In genomic region chr8:71633164-71633563, GRCm38 (mm10) we compare ENCODE assay signal across 8 mouse cellular contexts. TPM values are rescaled to one million over a fixed set of nuclear protein-coding genes. Genes with fewer than 3 reads are reported as not detected.
DNase-seq lines count a peak whose midpoint lies in the region; ATAC-seq and TF ChIP-seq lines count a peak whose summit lies in the region.

No protein-coding gene starts in this region.

- peaks cover 30 to 82% of the 10 kb centered on the region in 2 experiments for H3K4me1 ChIP-seq in CH12.LX (ENCODE audit: control insufficient read depth in 1 of 2, insufficient read depth in 2 of 2)
- peaks cover 14% of the 10 kb centered on the region for H3K4me1 ChIP-seq in intestine, postnatal 0 days (replicated peaks; ENCODE audit: control insufficient read depth, insufficient read depth, low read length)
- H3K4me1 ChIP-seq in lung, embryonic 14.5 days (ENCODE audit: insufficient read depth) = peaks cover 13% of the 10 kb centered on the region

- H3K36me3 ChIP-seq in CH12.LX (replicated peaks in 1 of 2; ENCODE audit: control insufficient read depth in 1 of 2, insufficient read depth in 1 of 2, low read length in 1 of 2) = peaks cover 6 to 23% of the 10 kb centered on the region in 2 experiments
- H3K36me3 ChIP-seq in intestine, postnatal 0 days (ENCODE audit: control insufficient read depth, insufficient read depth) = no peaks in the 10 kb centered on the region
- no peaks in the 10 kb centered on the region for H3K36me3 ChIP-seq in lung, embryonic 14.5 days (ENCODE audit: insufficient read depth)

- WGBS in intestine, postnatal 0 days = 22% methylated on average over 19 of the region's 22 CpGs
- WGBS in lung, embryonic 14.5 days = 14% methylated on average over 19 of the region's 22 CpGs

- no peak for ATAC-seq in intestine, postnatal 0 days
- ATAC-seq in lung, embryonic 14.5 days (ENCODE audit: insufficient read depth) = no peak

- peak; percentile 97 for TF ChIP-seq RAD21 in CH12.LX (IDR thresholded peaks at IDR 0.05; ENCODE audit: low read depth, low read length)

- TF ChIP-seq CTCF in CH12.LX (conservative IDR thresholded peaks at IDR 0.05 in 1 of 2, IDR thresholded peaks at IDR 0.05 in 1 of 2; ENCODE audit: low read depth in 2 of 2, low read length in 2 of 2) = peak; percentile 8 to 96; a peak in 2 of 4 replicates
- peak; percentile 73 for TF ChIP-seq CTCF in intestine, postnatal 0 days (IDR thresholded peaks at IDR 0.05; ENCODE audit: low read depth)
- TF ChIP-seq CTCF in lung, embryonic 14.5 days (IDR thresholded peaks at IDR 0.05; ENCODE audit: low read depth) = peak; percentile 50

- peak overlapping the region in 2 of 3 experiments; percentile 53 to 58 for H3K4me3 ChIP-seq in CH12.LX (replicated peaks in 1 of 3; ENCODE audit: low read depth in 2 of 3, low read length in 2 of 3, poor library complexity in 1 of 3)
- no peak overlapping the region for H3K4me3 ChIP-seq in intestine, postnatal 0 days (ENCODE audit: low read depth, low read length)
- no peak overlapping the region for H3K4me3 ChIP-seq in lung, embryonic 14.5 days (ENCODE audit: low read depth, low read length)

- peak overlapping the region; percentile 88 for H3K4me2 ChIP-seq in CH12.LX (ENCODE audit: insufficient read depth, low read depth, poor library complexity, severe bottlenecking)
- peak overlapping the region; percentile 49 for H3K4me2 ChIP-seq in intestine, postnatal 0 days (replicated peaks; ENCODE audit: low read depth)
- H3K4me2 ChIP-seq in lung, embryonic 14.5 days = 0 out of 2 replicates have a peak overlapping the region, but pooled peaks have one; percentile 20

- TF ChIP-seq EP300 in CH12.LX (IDR thresholded peaks at IDR 0.05; ENCODE audit: low read length) = no peak

- DNase-seq in cerebellum, postnatal 10 days = peak; percentile 68
- DNase-seq in cerebellum, adult 11-12 months = no peak
- DNase-seq in CH12.LX (ENCODE audit: extremely low read depth) = peak; percentile 73
- peak; percentile 48 for DNase-seq in embryo, embryonic 9.5 days (ENCODE audit: extremely low spot score)
- DNase-seq in lung, embryonic 14.5 days = peak; percentile 42
- peak; percentile 55 for DNase-seq in testis, postnatal 14 days (ENCODE audit: low spot score)
- no peak for DNase-seq in cerebellum, adult 9-10 months

- no peak for TF ChIP-seq POLR2A in CH12.LX (IDR thresholded peaks at IDR 0.05; ENCODE audit: low read depth, low read length)

- H3K79me2 ChIP-seq in CH12.LX (replicated peaks; ENCODE audit: control insufficient read depth, extremely low read depth, insufficient read depth, poor library complexity, severe bottlenecking) = no peaks in the 10 kb centered on the region

- dilution Hi-C loops in CH12.LX (cut with MboI; ENCODE audit: extremely low pct_ligation_motif_present, extremely low pct_unique_long_range_greater_than_20kb, low sequenced_read_pairs) = no loop called here

- in situ Hi-C loops in CH12.LX (cut with MboI; ENCODE audit: low pct_ligation_motif_present, low pct_unique_long_range_greater_than_20kb, low sequenced_read_pairs) = loop anchor here (5.0 kb wide), 1 partner anchor 71 kb away; no protein-coding TSS in a partner anchor

- no peak overlapping the region for H3K27ac ChIP-seq in CH12.LX (ENCODE audit: insufficient read depth, low read depth)
- no peak overlapping the region for H3K27ac ChIP-seq in intestine, postnatal 0 days (ENCODE audit: low read depth, low read length)
- no peak overlapping the region for H3K27ac ChIP-seq in lung, embryonic 14.5 days (ENCODE audit: low read depth)

- peak overlapping the region; percentile 17; the same call in 1 of the 2 replicates for H3K9ac ChIP-seq in CH12.LX (ENCODE audit: insufficient read depth, low read depth)
- H3K9ac ChIP-seq in intestine, postnatal 0 days (ENCODE audit: low read depth, low read length) = no peak overlapping the region
- H3K9ac ChIP-seq in lung, embryonic 14.5 days = no peak overlapping the region

- H3K9me3 ChIP-seq in CH12.LX (replicated peaks; ENCODE audit: low read length) = peaks cover 13% of the 10 kb centered on the region
- no peaks in the 10 kb centered on the region for H3K9me3 ChIP-seq in intestine, postnatal 0 days (ENCODE audit: control insufficient read depth)
- peaks cover 5% of the 10 kb centered on the region; the same call in 1 of the 2 replicates for H3K9me3 ChIP-seq in lung, embryonic 14.5 days (ENCODE audit: low read depth, low read length)

- no peaks in the 10 kb centered on the region for H3K27me3 ChIP-seq in CH12.LX (replicated peaks)
- peaks cover 19% of the 10 kb centered on the region for H3K27me3 ChIP-seq in intestine, postnatal 0 days (replicated peaks; ENCODE audit: control insufficient read depth, insufficient read depth, low read length)
- H3K27me3 ChIP-seq in lung, embryonic 14.5 days (ENCODE audit: insufficient read depth, low read length) = peaks cover 13% of the 10 kb centered on the region; the same call in 1 of the 2 replicates

TF ChIP-seq in CH12.LX, 34 proteins besides CTCF, POLR2A, EP300 and RAD21 (continues in another document):
- no peak for TF ChIP-seq CHD1 (IDR thresholded peaks at IDR 0.05; ENCODE audit: low read depth, low read length)
- TF ChIP-seq POLR2AphosphoS2 (IDR thresholded peaks at IDR 0.05; ENCODE audit: low read depth, low read length) = no peak
- TF ChIP-seq MXI1 (IDR thresholded peaks at IDR 0.05; ENCODE audit: low read depth, low read length) = peak; percentile 76
- TF ChIP-seq UBTF (IDR thresholded peaks at IDR 0.05; ENCODE audit: low read depth, low read length) = no peak
- no peak for TF ChIP-seq USF2 (conservative IDR thresholded peaks at IDR 0.05; ENCODE audit: low read depth, low read length)
- no peak for TF ChIP-seq GABPA (IDR thresholded peaks at IDR 0.05; ENCODE audit: insufficient replicate concordance, low read depth, low read length)
- TF ChIP-seq ZC3H11A (IDR thresholded peaks at IDR 0.05; ENCODE audit: low read depth, low read length) = peak; percentile 73
- no peak for TF ChIP-seq MYC (IDR thresholded peaks at IDR 0.05; ENCODE audit: low read depth, low read length)
- no peak for TF ChIP-seq JUN (IDR thresholded peaks at IDR 0.05; ENCODE audit: insufficient read depth, low read depth, low read length)
- TF ChIP-seq MAFK (IDR thresholded peaks at IDR 0.05; ENCODE audit: insufficient replicate concordance, low read length) = no peak
- peak; percentile 32; the same call in 1 of the 2 replicates for TF ChIP-seq HCFC1 (IDR thresholded peaks at IDR 0.05; ENCODE audit: low read depth, low read length)
- TF ChIP-seq ZNF384 (IDR thresholded peaks at IDR 0.05; ENCODE audit: low read depth, low read length) = no peak
- TF ChIP-seq E2F4 (IDR thresholded peaks at IDR 0.05; ENCODE audit: insufficient replicate concordance, low read depth, low read length) = no peak
- peak; percentile 94 for TF ChIP-seq SMC3 (IDR thresholded peaks at IDR 0.05; ENCODE audit: low read depth, low read length)
- TF ChIP-seq NRF1 (IDR thresholded peaks at IDR 0.05; ENCODE audit: low read depth, low read length) = peak; percentile 48
- no peak for TF ChIP-seq ZKSCAN1 (IDR thresholded peaks at IDR 0.05; ENCODE audit: borderline replicate concordance, low read depth, low read length)
- no peak for TF ChIP-seq ETS1 (conservative IDR thresholded peaks at IDR 0.05; ENCODE audit: low read depth, low read length)
- TF ChIP-seq CHD2 (IDR thresholded peaks at IDR 0.05; ENCODE audit: low read length) = peak; percentile 90
- peak; percentile 42; the same call in 1 of the 2 replicates for TF ChIP-seq IRF4 (IDR thresholded peaks at IDR 0.05; ENCODE audit: low read depth, low read length)
- no peak for TF ChIP-seq PAX5 (IDR thresholded peaks at IDR 0.05; ENCODE audit: low read length)
- peak; percentile 48; the same call in 1 of the 2 replicates for TF ChIP-seq ELF1 (IDR thresholded peaks at IDR 0.05; ENCODE audit: low read depth, low read length)
- TF ChIP-seq BHLHE40 (IDR thresholded peaks at IDR 0.05; ENCODE audit: low read depth, low read length) = peak; percentile 54
- no peak for TF ChIP-seq USF1 (IDR thresholded peaks at IDR 0.05; ENCODE audit: low read depth, low read length)
- TF ChIP-seq MAX (IDR thresholded peaks at IDR 0.05; ENCODE audit: low read length) = peak; percentile 83
- TF ChIP-seq RCOR1 (conservative IDR thresholded peaks at IDR 0.05; ENCODE audit: low read depth, low read length) = no peak

RNA-seq across cellular contexts. Expression of gene Colgalt1, which starts 22.4 kb away (rescaled TPM):
- total RNA-seq in CH12.LX (2012; rRNA removed) (85.3 and 92.0 TPM in 2 replicates), CH12.LX (2014; rRNA removed) (68.7 and 72.0 TPM in 2 replicates)
- 72.0 and 73.7 TPM in 2 replicates for polyA plus RNA-seq in CH12.LX (2012; ENCODE audit: insufficient read length, low read depth)
- 43.3 and 44.5 TPM in 2 replicates for polyA plus RNA-seq in intestine, postnatal 0 days (2015; fragmentation: Nextera tagmentation; extraction: Ambion mirVana)
- 87.5 and 90.5 TPM in 2 replicates for polyA plus RNA-seq in lung, embryonic 14.5 days (2014; fragmentation: Nextera tagmentation; extraction: Ambion mirVana)

RNA-seq across cellular contexts. Expression of gene Fam129c, which starts 35.7 kb away (rescaled TPM):
- total RNA-seq in CH12.LX (2012; rRNA removed) = 95.2 and 136 TPM in 2 replicates
- total RNA-seq in CH12.LX (2014; rRNA removed) = 86.3 and 89.2 TPM in 2 replicates
- 92.8 and 98.6 TPM in 2 replicates for polyA plus RNA-seq in CH12.LX (2012; ENCODE audit: insufficient read length, low read depth)
- 0.47 and 0.77 TPM in 2 replicates for polyA plus RNA-seq in intestine, postnatal 0 days (2015; fragmentation: Nextera tagmentation; extraction: Ambion mirVana)
- 2.4 and 4.6 TPM in 2 replicates for polyA plus RNA-seq in lung, embryonic 14.5 days (2014; fragmentation: Nextera tagmentation; extraction: Ambion mirVana)

RNA-seq across cellular contexts. Expression of gene Unc13a, which starts 38.4 kb away (rescaled TPM):
- total RNA-seq in CH12.LX (2012; rRNA removed) (1.0 and 1.7 TPM in 2 replicates), CH12.LX (2014; rRNA removed) (0.55 and 0.68 TPM in 2 replicates)
- 0.79 and 2.1 TPM in 2 replicates for polyA plus RNA-seq in CH12.LX (2012; ENCODE audit: insufficient read length, low read depth)
- polyA plus RNA-seq in intestine, postnatal 0 days (2015; fragmentation: Nextera tagmentation; extraction: Ambion mirVana) = 0.60 and 0.72 TPM in 2 replicates
- 0.46 and 0.64 TPM in 2 replicates for polyA plus RNA-seq in lung, embryonic 14.5 days (2014; fragmentation: Nextera tagmentation; extraction: Ambion mirVana)

RNA-seq across cellular contexts. Expression of gene Pgls, which starts 41.2 kb away (rescaled TPM):
- total RNA-seq in CH12.LX (2012; rRNA removed) (183 and 215 TPM in 2 replicates), CH12.LX (2014; rRNA removed) (94.2 and 118 TPM in 2 replicates)
- 72.5 and 74.9 TPM in 2 replicates for polyA plus RNA-seq in CH12.LX (2012; ENCODE audit: insufficient read length, low read depth)
- 152 and 154 TPM in 2 replicates for polyA plus RNA-seq in intestine, postnatal 0 days (2015; fragmentation: Nextera tagmentation; extraction: Ambion mirVana)
- 251 and 253 TPM in 2 replicates for polyA plus RNA-seq in lung, embryonic 14.5 days (2014; fragmentation: Nextera tagmentation; extraction: Ambion mirVana)

RNA-seq across cellular contexts. Expression of gene Jak3, which starts 42.9 kb away (rescaled TPM):
- total RNA-seq in CH12.LX (2012; rRNA removed) (39.2 and 47.1 TPM in 2 replicates), CH12.LX (2014; rRNA removed) (13.3 and 15.0 TPM in 2 replicates)
- polyA plus RNA-seq in CH12.LX (2012; ENCODE audit: insufficient read length, low read depth) = 35.6 and 37.8 TPM in 2 replicates
- polyA plus RNA-seq in intestine, postnatal 0 days (2015; fragmentation: Nextera tagmentation; extraction: Ambion mirVana) = 5.7 and 6.8 TPM in 2 replicates
- polyA plus RNA-seq in lung, embryonic 14.5 days (2014; fragmentation: Nextera tagmentation; extraction: Ambion mirVana) = 7.2 and 7.8 TPM in 2 replicates

Comparison
In these comparisons a context has a peak if more than half of its experiments do, and no peak if none do; other contexts are left out.
1. DNase-seq: peak in cerebellum, postnatal 10 days (2 of 2), CH12.LX (single experiment), embryo, embryonic 9.5 days (single experiment), lung, embryonic 14.5 days (single experiment) and testis, postnatal 14 days (single experiment); none in cerebellum, adult 11-12 months (single experiment) and cerebellum, adult 9-10 months (single experiment).
2. H3K4me2 ChIP-seq: peak in every context shown above with its lines; median percentile 88 in CH12.LX; 49 in intestine, postnatal 0 days; 20 in lung, embryonic 14.5 days.
3. H3K4me3 ChIP-seq: peak in CH12.LX (2 of 3); none in intestine, postnatal 0 days (single experiment) and lung, embryonic 14.5 days (single experiment).
4. RNA of gene Fam129c, which starts 35.7 kb away (polyA plus RNA-seq): 92.8 to 98.6 TPM in CH12.LX; 2.4 to 4.6 TPM in lung, embryonic 14.5 days and 0.47 to 0.77 TPM in intestine, postnatal 0 days; every median in the first group is over 10 times any median in the second.
5. Peak in every context shown above with its lines, with median percentiles within 50 percentile points of each other: CTCF ChIP-seq.